Mouse (Mus musculus): ENCODE measurements at regions not wholly inside any gene's neighbourhood (a gene's known extent, or its start where the extent isn't known, plus 50 kb on each side); places are given as distances from the start of the nearest gene placed in this dataset.

DNA sequence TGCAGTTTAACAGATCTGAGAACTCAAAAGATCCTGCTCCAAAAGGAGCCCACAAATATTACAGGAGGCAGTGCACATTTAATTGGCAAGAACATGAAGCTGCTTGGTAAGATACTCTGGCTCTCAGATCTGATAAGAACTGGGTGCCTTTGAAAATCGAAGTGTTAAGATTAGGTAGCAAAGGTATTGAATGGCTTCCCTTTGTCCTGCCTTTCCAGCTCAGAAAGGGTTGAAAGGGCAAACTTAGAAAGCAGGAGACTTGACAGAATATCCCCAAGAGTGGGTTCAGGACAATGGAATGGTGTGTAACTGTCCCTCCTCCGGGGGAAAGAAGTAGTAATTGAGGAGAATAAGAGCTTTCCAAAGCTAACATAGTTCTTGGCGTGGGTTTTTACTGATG is 431.4 kb downstream of the Gm10283 start:
- no peak for DNase-seq (ENCODE audit: low spot score)

DNA sequence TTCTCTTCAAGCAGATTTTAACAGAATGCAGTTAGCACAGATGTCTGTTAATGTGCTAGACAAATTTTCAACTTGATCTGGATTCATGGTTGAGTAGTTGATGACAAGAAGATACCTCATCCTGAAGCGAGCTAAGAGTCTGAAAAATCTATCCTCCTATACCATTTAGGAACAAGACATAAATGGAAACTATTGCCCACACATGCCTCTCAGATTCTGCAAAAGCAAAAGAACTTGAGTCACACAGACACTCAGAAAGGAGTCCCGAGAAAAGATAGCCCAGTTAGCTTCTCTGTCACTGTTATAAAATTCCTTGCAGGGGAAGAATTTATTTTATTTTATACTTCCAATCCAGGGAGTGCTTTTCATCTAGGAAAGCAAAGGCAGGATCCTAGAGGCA is 447.9 kb downstream of the Gm10283 start:
- no peak for DNase-seq (ENCODE audit: low spot score)

DNA sequence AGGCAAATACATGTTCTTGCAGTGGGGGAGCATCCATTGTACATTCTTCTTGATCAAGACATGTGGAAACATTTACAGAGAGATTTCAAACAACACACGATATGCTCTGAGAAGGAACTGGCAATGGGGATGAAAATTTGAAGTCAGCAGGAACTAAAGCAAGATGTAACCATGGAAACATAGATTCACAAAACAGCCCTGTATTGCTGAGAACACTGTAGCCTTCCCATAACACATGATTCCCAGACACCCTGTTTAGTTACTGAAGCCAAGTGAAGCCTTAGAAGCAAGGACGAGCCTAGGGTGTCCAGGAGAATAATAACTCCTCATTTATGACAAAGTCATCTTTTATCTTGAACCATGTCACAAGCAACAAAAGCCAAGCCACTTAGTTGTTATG is 474.3 kb downstream of the Gm10283 start:
- DNase-seq (ENCODE audit: low spot score) = peak; percentile 3
